Comparison of ENCODE assay signal across 9 mouse cellular contexts in the genomic region with DNA sequence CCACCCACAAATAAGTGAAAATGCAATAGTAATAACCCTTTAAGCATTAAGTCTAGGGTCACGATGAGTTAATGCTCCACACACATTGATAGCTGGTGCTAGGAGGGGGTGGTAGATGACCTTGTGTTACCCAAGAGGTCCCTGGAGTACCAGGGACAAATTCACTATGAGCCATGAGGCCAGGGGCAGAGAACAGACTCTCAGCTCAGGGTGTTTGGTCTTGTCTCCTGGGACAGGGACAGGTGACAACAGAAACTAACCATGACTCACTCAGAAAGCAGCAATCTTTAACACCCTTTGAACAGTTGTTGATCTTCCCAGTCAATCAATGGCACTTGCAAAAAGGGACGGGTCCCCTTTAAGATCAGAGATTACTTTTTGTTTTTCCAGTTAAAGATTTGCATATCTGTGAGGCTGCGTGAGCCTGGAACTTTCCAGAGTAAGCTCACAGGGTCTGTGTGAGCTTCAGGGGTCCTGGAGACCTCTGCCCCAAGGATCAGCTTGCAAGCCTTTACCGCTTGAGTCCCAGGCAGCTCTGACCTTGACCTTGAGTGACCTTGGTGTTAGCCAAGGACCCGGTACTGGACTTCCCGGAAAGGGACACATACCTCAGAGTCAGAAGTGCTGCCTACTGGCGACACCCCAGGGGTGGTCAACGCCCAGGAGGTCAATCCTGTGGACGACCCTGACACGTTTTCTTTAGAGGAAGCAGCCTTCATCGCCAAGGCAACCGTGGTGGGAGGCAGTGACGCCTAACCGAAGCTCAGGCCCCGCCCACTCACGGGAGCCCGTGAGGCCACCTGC. TPM values are rescaled to one million over a fixed set of nuclear protein-coding genes. Genes with fewer than 3 reads are reported as not detected.
A peak's percentile ranks its signal among the peaks of the same experiment; 100 is the strongest.
DNase-seq lines count a peak whose midpoint lies in the region; ATAC-seq and TF ChIP-seq lines count a peak whose summit lies in the region.
"Had no signal": no experiment of that assay in that cellular context is flagged by ENCODE, and none has a peak within 500 bp of the region (broad histone marks: within the 10 kb centered on the region; RNA-seq: fewer than 3 reads in every experiment).

A gene (minus strand): TSS at position 758 of the 804 bp plus-strand sequence.

- peak; percentile 91 for DNase-seq in CD4-positive helper T cell, adult 2 months (ENCODE audit: low read depth, low spot score)
- peak; percentile 69 for DNase-seq in brain, adult 2 months (ENCODE audit: low read depth, low spot score)
- peak; percentile 57 to 63 for DNase-seq in layer of hippocampus, postnatal 10 days (ENCODE audit: low spot score in 2 of 2)
- peak; percentile 84 for DNase-seq in thymus, adult 2 months

- no peaks in the 10 kb centered on the region for H3K9me3 ChIP-seq in forebrain, embryonic 16.5 days (ENCODE audit: control insufficient read depth, low read length)
- no peaks in the 10 kb centered on the region for H3K9me3 ChIP-seq in hindbrain, embryonic 12.5 days (replicated peaks)
- no peaks in the 10 kb centered on the region for H3K9me3 ChIP-seq in lung, embryonic 15.5 days

- peak within 1 kb of the TSS; percentile 27 for H3K4me3 ChIP-seq in forebrain, embryonic 16.5 days (replicated peaks; ENCODE audit: low read length)
- peak within 1 kb of the TSS; percentile 26 for H3K4me3 ChIP-seq in hindbrain, embryonic 12.5 days
- H3K4me3 ChIP-seq in lung, embryonic 15.5 days = peak within 1 kb of the TSS; percentile 42
- H3K4me3 ChIP-seq in olfactory bulb, adult 2 months (ENCODE audit: insufficient read depth, low read depth, low read length) = peak within 1 kb of the TSS; percentile 36
- peak within 1 kb of the TSS; percentile 51 for H3K4me3 ChIP-seq in thymus, adult 2 months (ENCODE audit: control insufficient read depth, insufficient read depth, low read length)

- H3K4me2 ChIP-seq in forebrain, embryonic 16.5 days (ENCODE audit: low read length) = peak within 1 kb of the TSS; percentile 49
- peak within 1 kb of the TSS; percentile 51 for H3K4me2 ChIP-seq in hindbrain, embryonic 12.5 days (replicated peaks)
- H3K4me2 ChIP-seq in lung, embryonic 15.5 days = peak within 1 kb of the TSS; percentile 63

- H3K4me1 ChIP-seq in forebrain, embryonic 16.5 days (replicated peaks; ENCODE audit: control insufficient read depth, insufficient read depth, low read length) = peaks cover 13% of the 10 kb centered on the region
- peaks cover 11% of the 10 kb centered on the region for H3K4me1 ChIP-seq in hindbrain, embryonic 12.5 days
- H3K4me1 ChIP-seq in lung, embryonic 15.5 days = peaks cover 44% of the 10 kb centered on the region
- H3K4me1 ChIP-seq in olfactory bulb, adult 2 months (ENCODE audit: control insufficient read depth, insufficient read depth, low read length) = peaks cover 8% of the 10 kb centered on the region
- H3K4me1 ChIP-seq in thymus, adult 2 months (replicated peaks; ENCODE audit: control insufficient read depth, insufficient read depth, low read length) = peaks cover 10% of the 10 kb centered on the region

- no peak for TF ChIP-seq POLR2A in olfactory bulb, adult 2 months (IDR thresholded peaks at IDR 0.05; ENCODE audit: insufficient read depth, low read depth, low read length)
- TF ChIP-seq POLR2A in thymus, adult 2 months (IDR thresholded peaks at IDR 0.05; ENCODE audit: control insufficient read depth, extremely low read depth, insufficient read depth, low read length, poor library complexity) = no peak

- 15% methylated on average over 17 of the region's 17 CpGs for WGBS in forebrain, embryonic 16.5 days
- 6% methylated on average over 17 of the region's 17 CpGs for WGBS in hindbrain, embryonic 12.5 days
- WGBS in lung, embryonic 15.5 days = 11% methylated on average over 17 of the region's 17 CpGs
- 14% methylated on average over 17 of the region's 17 CpGs for WGBS in olfactory bulb, adult 2 months
- 5% methylated on average over 17 of the region's 17 CpGs for whole genome bisulfite sequencing in thymus, adult 2 months

- H3K9ac ChIP-seq in forebrain, embryonic 16.5 days (replicated peaks; ENCODE audit: low read depth, low read length) = no peak within 1 kb of the TSS
- H3K9ac ChIP-seq in hindbrain, embryonic 12.5 days = no peak within 1 kb of the TSS
- H3K9ac ChIP-seq in lung, embryonic 15.5 days = peak within 1 kb of the TSS; percentile 23

- H3K27me3 ChIP-seq in forebrain, embryonic 16.5 days (replicated peaks; ENCODE audit: control insufficient read depth, insufficient read depth, low read length) = no peaks in the 10 kb centered on the region
- H3K27me3 ChIP-seq in hindbrain, embryonic 12.5 days = no peaks in the 10 kb centered on the region
- H3K27me3 ChIP-seq in lung, embryonic 15.5 days = no peaks in the 10 kb centered on the region
- no peaks in the 10 kb centered on the region for H3K27me3 ChIP-seq in thymus, adult 2 months (ENCODE audit: control insufficient read depth, insufficient read depth, low read length)
- H3K27me3 ChIP-seq: Patski had no signal

- ATAC-seq in forebrain, embryonic 16.5 days = 0 out of 2 replicates have a peak, but pooled peaks have one; percentile 27
- ATAC-seq in hindbrain, embryonic 12.5 days (ENCODE audit: low FRiP score) = peak; percentile 47
- peak; percentile 64; the same call in 1 of the 2 replicates for ATAC-seq in lung, embryonic 15.5 days (ENCODE audit: borderline replicate concordance, extremely low read depth, low FRiP score, low TSS enrichment)
- ATAC-seq: Patski had no signal

- H3K36me3 ChIP-seq in forebrain, embryonic 16.5 days (ENCODE audit: control insufficient read depth, insufficient read depth) = no peaks in the 10 kb centered on the region
- no peaks in the 10 kb centered on the region for H3K36me3 ChIP-seq in hindbrain, embryonic 12.5 days
- no peaks in the 10 kb centered on the region for H3K36me3 ChIP-seq in lung, embryonic 15.5 days
- no peaks in the 10 kb centered on the region for H3K36me3 ChIP-seq in thymus, adult 2 months (ENCODE audit: control insufficient read depth, insufficient read depth, low read length)

- H3K27ac ChIP-seq in forebrain, embryonic 16.5 days (ENCODE audit: low read length) = peak within 1 kb of the TSS; percentile 41; the same call in 1 of the 2 replicates
- H3K27ac ChIP-seq in hindbrain, embryonic 12.5 days = peak within 1 kb of the TSS; percentile 52; the same call in 1 of the 2 replicates
- H3K27ac ChIP-seq in lung, embryonic 15.5 days = peak within 1 kb of the TSS; percentile 50
- H3K27ac ChIP-seq in olfactory bulb, adult 2 months (ENCODE audit: insufficient read depth, low read depth, low read length) = peak within 1 kb of the TSS; percentile 39
- H3K27ac ChIP-seq in thymus, adult 2 months (ENCODE audit: control insufficient read depth, insufficient read depth, low read length) = 0 out of 2 replicates have a peak within 1 kb of the TSS, but pooled peaks have one; percentile 13

- peak; percentile 17; the same call in 1 of the 2 replicates for TF ChIP-seq CTCF in olfactory bulb, adult 2 months (IDR thresholded peaks at IDR 0.05; ENCODE audit: insufficient read depth, low read depth, low read length)
- 0 out of 2 replicates have a peak, but pooled peaks have one; percentile 26 for TF ChIP-seq CTCF in thymus, adult 2 months (IDR thresholded peaks at IDR 0.05; ENCODE audit: borderline replicate concordance, control insufficient read depth, extremely low read depth, insufficient read depth, low read length, poor library complexity)

RNA-seq across cellular contexts. Expression of the gene that starts here (rescaled TPM):
- 0.49 and 1.6 TPM in 2 replicates for polyA plus RNA-seq in forebrain, embryonic 16.5 days (2015; fragmentation: Nextera tagmentation; extraction: Ambion mirVana)
- polyA plus RNA-seq in hindbrain, embryonic 12.5 days (2016; fragmentation: Nextera tagmentation; extraction: Ambion mirVana) = 1.0 and 1.1 TPM in 2 replicates
- 1 to 10 TPM; 3.0 to 3.2 TPM for total RNA-seq in layer of hippocampus, postnatal 10 days (2021)
- polyA plus RNA-seq in lung, embryonic 15.5 days (2015; fragmentation: Nextera tagmentation; extraction: Ambion mirVana) = 5.5 and 6.0 TPM in 2 replicates
- polyA plus RNA-seq in olfactory bulb, adult 2 months (2012; ENCODE audit: insufficient read depth, insufficient read length, low replicate concordance, missing spikeins) = not detected in 2 replicates
- polyA plus RNA-seq in thymus, adult 2 months (2012; rRNA removed) = 0.13 and 0.73 TPM in 2 replicates
- polyA plus RNA-seq: Patski had no signal

Comparison
In these comparisons a context has a peak if more than half of its experiments do, and no peak if none do; other contexts are left out.
1. Peak in every context shown above with its lines: DNase-seq, ATAC-seq, H3K4me3 ChIP-seq and H3K27ac ChIP-seq.
2. Peak in DNase-seq, H3K4me3 ChIP-seq and H3K27ac ChIP-seq in thymus, adult 2 months; RNA of the gene not detected or under 1 TPM.